ENCODE assay signal across 9 mouse cellular contexts in genomic region chr9:103434116-103434515, GRCm38 (mm10). TPM values are rescaled to one million over a fixed set of nuclear protein-coding genes. Genes with fewer than 3 reads are reported as not detected.
DNase-seq lines count a peak whose midpoint lies in the region; ATAC-seq lines count a peak whose summit lies in the region.
"Had no signal": no experiment of that assay in that cellular context is flagged by ENCODE, and none has a peak within 500 bp of the region (broad histone marks: within the 10 kb centered on the region; RNA-seq: fewer than 3 reads in every experiment).

No protein-coding gene starts in this region.

- peaks cover 60% of the 10 kb centered on the region for H3K4me1 ChIP-seq in heart, embryonic 16.5 days (ENCODE audit: control insufficient read depth, insufficient read depth, low read length)
- H3K4me1 ChIP-seq in forebrain, embryonic 14.5 days (ENCODE audit: control insufficient read depth, insufficient read depth, low read length) = peaks cover 12% of the 10 kb centered on the region

- DNase-seq in heart, postnatal 25 days (ENCODE audit: low spot score) = no peak
- peak; percentile 56 to 64 for DNase-seq in B cell, adult 2 months
- DNase-seq in urinary bladder, adult 18-20 months (ENCODE audit: low spot score in 2 of 2) = no peak
- no peak for DNase-seq in adrenal gland, adult (ENCODE audit: inconsistent age in 2 of 2, low spot score in 1 of 2)
- no peak for DNase-seq in forebrain, embryonic 14.5 days (ENCODE audit: low spot score)
- DNase-seq: heart, adult 18-20 months had no signal

- H3K36me3 ChIP-seq in heart, embryonic 16.5 days (ENCODE audit: control insufficient read depth, insufficient read depth) = no peaks in the 10 kb centered on the region
- H3K36me3 ChIP-seq in forebrain, embryonic 14.5 days (ENCODE audit: control insufficient read depth, insufficient read depth, low read length) = no peaks in the 10 kb centered on the region

- peak; percentile 53 for ATAC-seq in heart, embryonic 16.5 days (replicated peaks; ENCODE audit: extremely low read depth, insufficient read depth, low FRiP score)
- peak; percentile 99 for ATAC-seq in common myeloid progenitor, adult 5-6 weeks (replicated peaks; ENCODE audit: low read depth, poor library complexity, severe bottlenecking)
- peak; percentile 99 for ATAC-seq in megakaryocyte progenitor cell, adult 5-6 weeks (replicated peaks; ENCODE audit: poor library complexity)
- no peak for ATAC-seq in forebrain, embryonic 14.5 days

- H3K4me3 ChIP-seq in heart, embryonic 16.5 days (ENCODE audit: low read length) = no peak overlapping the region
- no peak overlapping the region for H3K4me3 ChIP-seq in forebrain, embryonic 14.5 days (ENCODE audit: low read depth, low read length)

- intact Hi-C loops in heart, postnatal 25 days (cut with DNase I) = no loop called here

- no peak overlapping the region for H3K4me2 ChIP-seq in heart, embryonic 16.5 days (ENCODE audit: low read depth, low read length)
- no peak overlapping the region for H3K4me2 ChIP-seq in forebrain, embryonic 14.5 days (ENCODE audit: low read length)

- H3K27me3 ChIP-seq in heart, embryonic 16.5 days (ENCODE audit: control insufficient read depth, insufficient read depth, low read length) = no peaks in the 10 kb centered on the region
- H3K27me3 ChIP-seq in forebrain, embryonic 14.5 days (replicated peaks; ENCODE audit: control insufficient read depth, insufficient read depth, low read length) = no peaks in the 10 kb centered on the region

- H3K9ac ChIP-seq in heart, embryonic 16.5 days (ENCODE audit: low read length) = no peak overlapping the region
- no peak overlapping the region for H3K9ac ChIP-seq in forebrain, embryonic 14.5 days (ENCODE audit: low read length)

- 0 out of 2 replicates have a peak overlapping the region, but pooled peaks have one; percentile 13 for H3K27ac ChIP-seq in heart, embryonic 16.5 days (ENCODE audit: low read length)
- H3K27ac ChIP-seq in forebrain, embryonic 14.5 days (ENCODE audit: low read depth, low read length) = no peak overlapping the region

- H3K9me3 ChIP-seq in heart, embryonic 16.5 days (replicated peaks; ENCODE audit: control insufficient read depth, low read length) = no peaks in the 10 kb centered on the region
- no peaks in the 10 kb centered on the region for H3K9me3 ChIP-seq in forebrain, embryonic 14.5 days (replicated peaks; ENCODE audit: control insufficient read depth, low read length)

- WGBS in heart, embryonic 16.5 days = 46% methylated on average over 4 of the region's 4 CpGs
- 56% methylated on average over 4 of the region's 4 CpGs for WGBS in forebrain, embryonic 14.5 days

RNA-seq across cellular contexts. Expression of gene Bfsp2, which starts 46.1 kb away (rescaled TPM):
- polyA plus RNA-seq in heart, embryonic 16.5 days (2015; fragmentation: Nextera tagmentation; extraction: Ambion mirVana) = 0.76 and 1.1 TPM in 2 replicates
- under 1 TPM; 0.22 to 0.47 TPM for total RNA-seq in heart, postnatal 25 days (2021)
- 2.4 and 3.8 TPM in 2 replicates for total RNA-seq in common myeloid progenitor, adult 5-6 weeks (2017)
- total RNA-seq in megakaryocyte progenitor cell, adult 5-6 weeks (2015) = 0.69 TPM in 1 of 2 replicates, not detected in the other
- total RNA-seq in megakaryocyte progenitor cell, adult 5-6 weeks (2017) = 0.62 and 2.1 TPM in 2 replicates
- 1.5 and 1.7 TPM in 2 replicates for polyA plus RNA-seq in forebrain, embryonic 14.5 days (2014; fragmentation: Nextera tagmentation; extraction: Ambion mirVana)

Comparison
In these comparisons a context has a peak if more than half of its experiments do, and no peak if none do; other contexts are left out.
1. DNase-seq: peak in B cell, adult 2 months (2 of 2); none in heart, postnatal 25 days (single experiment), urinary bladder, adult 18-20 months (0 of 2), adrenal gland, adult (0 of 2) and forebrain, embryonic 14.5 days (single experiment).